Mouse (Mus musculus): ENCODE data around the gene Gm21976.

The Gm21976 gene

DNA sequence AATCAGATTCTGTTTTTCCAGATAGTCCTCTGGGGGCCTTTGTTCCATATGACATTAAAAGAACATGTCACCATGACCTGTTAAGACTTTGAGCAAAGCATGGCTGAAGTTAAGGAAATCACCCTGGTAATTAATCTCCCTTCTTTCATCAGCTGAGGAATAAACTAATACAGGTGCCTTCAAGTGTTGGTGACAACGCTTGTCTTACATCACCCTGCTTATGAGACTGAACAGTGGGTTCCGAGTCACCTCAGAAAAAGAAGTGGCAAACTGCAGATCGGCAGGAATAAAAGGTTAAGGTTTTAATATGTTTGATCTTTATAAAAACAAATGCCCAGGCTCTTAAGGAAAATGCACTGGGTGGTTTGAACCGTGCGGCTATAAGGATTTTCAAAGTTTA, at the start of gene Gm21976:
Gm21976 (plus strand) TSS at position 202 of the 400 bp plus-strand sequence.
- H3K36me3 ChIP-seq (ENCODE audit: insufficient read depth, low read length) = no peaks in the 10 kb centered on the region
- H3K4me1 ChIP-seq (replicated peaks; ENCODE audit: low read depth, low read length) = no peaks in the 10 kb centered on the region
- no peaks in the 10 kb centered on the region for H3K9me3 ChIP-seq (ENCODE audit: low read length)
- TF ChIP-seq CTCF (conservative IDR thresholded peaks at IDR 0.05; ENCODE audit: low read length) (no peak), NANOG (IDR thresholded peaks at IDR 0.05; ENCODE audit: borderline replicate concordance, low read length) (no peak), POU5F1 (IDR thresholded peaks at IDR 0.05; ENCODE audit: borderline replicate concordance, low read length) (no peak)
- H3K4me3 ChIP-seq (replicated peaks; ENCODE audit: low read length) = no peak within 1 kb of the TSS
- no peaks in the 10 kb centered on the region; the same call in 1 of the 2 replicates for H3K27me3 ChIP-seq (ENCODE audit: insufficient read depth, low read length)

DNA sequence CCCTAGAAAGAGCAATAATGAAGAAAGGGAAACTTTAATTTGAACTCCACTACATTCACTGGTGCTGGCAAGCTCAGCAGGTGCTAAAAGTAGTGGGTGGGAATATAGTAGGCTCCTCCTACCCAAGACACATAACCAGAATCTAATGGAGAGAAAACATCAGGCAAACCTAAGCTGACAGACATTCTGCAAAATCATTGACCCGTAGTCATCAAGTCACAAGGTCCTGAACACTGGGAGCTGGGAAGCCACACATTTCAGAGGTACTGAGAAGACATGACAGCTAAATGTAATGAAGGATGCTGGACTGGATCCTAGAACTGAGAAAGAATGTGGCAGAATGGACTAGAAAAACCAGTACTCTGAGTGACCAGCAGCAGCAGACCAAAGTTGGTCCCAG, 49.2 kb upstream of the Gm21976 start:
- no peak for TF ChIP-seq POU5F1 (IDR thresholded peaks at IDR 0.05; ENCODE audit: borderline replicate concordance, low read length)
- TF ChIP-seq CTCF (conservative IDR thresholded peaks at IDR 0.05; ENCODE audit: low read length) = no peak
- TF ChIP-seq NANOG (IDR thresholded peaks at IDR 0.05; ENCODE audit: borderline replicate concordance, low read length) = no peak
- H3K27me3 ChIP-seq (ENCODE audit: insufficient read depth, low read length) = 0 out of 2 replicates have a peak, but pooled peaks cover 4% of the 10 kb centered on the region
- no peak overlapping the region for H3K4me3 ChIP-seq (replicated peaks; ENCODE audit: low read length)
- H3K4me1 ChIP-seq (replicated peaks; ENCODE audit: low read depth, low read length) = no peaks in the 10 kb centered on the region
- H3K9me3 ChIP-seq (ENCODE audit: low read length) = no peaks in the 10 kb centered on the region
- no peaks in the 10 kb centered on the region for H3K36me3 ChIP-seq (ENCODE audit: insufficient read depth, low read length)

GRCm38 (mm10) chr13:98235451-98235850, 44.2 kb upstream of the Gm21976 start:
- Histone ChIP-seq H3K4me1 (replicated peaks; ENCODE audit: low read depth, low read length) (peaks cover 3% of the 10 kb centered on the region; the same call in 1 of the 2 replicates), H3K9me3 (ENCODE audit: low read length) (no peaks in the 10 kb centered on the region), H3K27me3 (ENCODE audit: insufficient read depth, low read length) (peaks cover 2% of the 10 kb centered on the region; the same call in 1 of the 2 replicates), H3K4me3 (replicated peaks; ENCODE audit: low read length) (no peak overlapping the region), H3K36me3 (ENCODE audit: insufficient read depth, low read length) (no peaks in the 10 kb centered on the region)
- TF ChIP-seq POU5F1 (IDR thresholded peaks at IDR 0.05; ENCODE audit: borderline replicate concordance, low read length) (no peak), NANOG (IDR thresholded peaks at IDR 0.05; ENCODE audit: borderline replicate concordance, low read length) (no peak), CTCF (conservative IDR thresholded peaks at IDR 0.05; ENCODE audit: low read length) (no peak)

DNA sequence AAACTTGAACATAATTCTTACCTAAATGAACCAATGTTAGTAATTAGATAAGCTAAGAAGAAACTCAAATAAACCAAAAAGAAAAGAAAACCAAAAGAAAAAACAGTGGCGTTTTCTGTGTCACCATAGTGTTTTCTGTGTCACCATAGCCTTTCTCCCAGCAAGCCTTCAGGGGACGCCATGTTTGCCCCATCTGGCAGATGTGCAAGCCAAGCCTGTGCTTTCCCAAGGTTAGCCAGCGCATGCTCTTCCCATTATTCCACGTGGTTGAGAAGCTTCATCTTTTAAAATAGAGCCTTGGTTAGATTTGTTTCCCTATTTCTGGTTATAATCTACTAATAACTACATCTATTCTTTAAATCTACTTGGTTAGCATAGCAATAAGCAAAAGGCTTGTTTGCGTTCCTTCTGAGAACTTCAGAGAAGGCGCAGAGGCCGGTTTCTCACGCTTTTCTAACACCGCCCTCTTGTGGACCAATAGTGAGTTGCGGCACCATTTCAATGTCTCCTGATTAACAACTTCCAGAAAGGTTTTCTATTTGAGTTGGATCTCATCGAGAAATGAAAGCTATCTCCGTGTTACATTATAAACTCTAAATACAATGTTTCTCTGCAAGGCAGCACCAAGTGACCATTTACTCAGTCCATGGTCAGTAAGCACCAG, 39.6 kb upstream of the Gm21976 start:
- H3K4me1 ChIP-seq (replicated peaks; ENCODE audit: low read depth, low read length) = peaks cover 3% of the 10 kb centered on the region; the same call in 1 of the 2 replicates
- no peaks in the 10 kb centered on the region; the same call in 1 of the 2 replicates for H3K27me3 ChIP-seq (ENCODE audit: insufficient read depth, low read length)
- H3K9me3 ChIP-seq (ENCODE audit: low read length) = no peaks in the 10 kb centered on the region
- TF ChIP-seq NANOG (IDR thresholded peaks at IDR 0.05; ENCODE audit: borderline replicate concordance, low read length) = no peak
- peak; percentile 90 for TF ChIP-seq CTCF (conservative IDR thresholded peaks at IDR 0.05; ENCODE audit: low read length)
- no peaks in the 10 kb centered on the region for H3K36me3 ChIP-seq (ENCODE audit: insufficient read depth, low read length)
- H3K4me3 ChIP-seq (replicated peaks; ENCODE audit: low read length) = no peak overlapping the region

DNA sequence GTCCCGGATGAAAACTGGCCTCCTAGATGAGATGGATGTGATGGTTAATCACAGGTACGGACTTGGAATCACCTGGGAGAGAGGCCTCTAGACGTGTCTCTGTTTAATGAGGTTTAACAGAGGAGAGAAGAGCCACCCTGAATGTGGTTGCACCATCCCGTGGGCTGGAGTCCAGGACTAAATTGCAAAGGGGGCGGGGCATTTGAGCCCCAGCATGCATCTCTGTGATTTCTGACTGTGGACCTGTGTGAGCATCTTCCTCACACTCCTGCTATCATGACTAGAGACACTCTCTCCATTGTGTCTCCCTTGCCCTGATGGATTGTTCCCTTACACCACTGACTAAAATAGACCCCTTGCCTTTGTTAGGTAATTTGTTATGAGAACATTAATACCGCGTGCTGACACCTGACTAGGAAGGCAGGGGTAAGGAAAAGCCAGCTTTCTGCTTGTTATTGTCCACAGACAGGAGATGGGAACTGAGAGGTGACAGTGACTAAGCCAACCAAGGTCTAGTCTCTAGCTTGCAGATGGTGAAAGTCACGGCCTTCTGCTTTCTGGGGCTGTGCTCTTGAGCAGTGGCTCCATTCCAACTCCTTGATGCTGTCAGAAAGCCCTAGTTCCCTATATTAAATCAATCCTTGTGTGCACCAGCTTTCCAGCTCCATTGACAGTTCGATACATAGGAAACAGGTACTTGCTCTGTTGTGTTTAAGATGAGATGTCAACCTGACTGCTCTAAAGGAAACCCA, 38.0 kb upstream of the Gm21976 start:
- TF ChIP-seq CTCF (conservative IDR thresholded peaks at IDR 0.05; ENCODE audit: low read length) (no peak), NANOG (IDR thresholded peaks at IDR 0.05; ENCODE audit: borderline replicate concordance, low read length) (no peak), POU5F1 (IDR thresholded peaks at IDR 0.05; ENCODE audit: borderline replicate concordance, low read length) (no peak)
- Histone ChIP-seq H3K36me3 (ENCODE audit: insufficient read depth, low read length) (peaks cover 6% of the 10 kb centered on the region; the same call in 1 of the 2 replicates), H3K4me3 (replicated peaks; ENCODE audit: low read length) (no peak overlapping the region), H3K9me3 (ENCODE audit: low read length) (no peaks in the 10 kb centered on the region), H3K27me3 (ENCODE audit: insufficient read depth, low read length) (no peaks in the 10 kb centered on the region; the same call in 1 of the 2 replicates), H3K4me1 (replicated peaks; ENCODE audit: low read depth, low read length) (peaks cover 3% of the 10 kb centered on the region; the same call in 1 of the 2 replicates)

DNA sequence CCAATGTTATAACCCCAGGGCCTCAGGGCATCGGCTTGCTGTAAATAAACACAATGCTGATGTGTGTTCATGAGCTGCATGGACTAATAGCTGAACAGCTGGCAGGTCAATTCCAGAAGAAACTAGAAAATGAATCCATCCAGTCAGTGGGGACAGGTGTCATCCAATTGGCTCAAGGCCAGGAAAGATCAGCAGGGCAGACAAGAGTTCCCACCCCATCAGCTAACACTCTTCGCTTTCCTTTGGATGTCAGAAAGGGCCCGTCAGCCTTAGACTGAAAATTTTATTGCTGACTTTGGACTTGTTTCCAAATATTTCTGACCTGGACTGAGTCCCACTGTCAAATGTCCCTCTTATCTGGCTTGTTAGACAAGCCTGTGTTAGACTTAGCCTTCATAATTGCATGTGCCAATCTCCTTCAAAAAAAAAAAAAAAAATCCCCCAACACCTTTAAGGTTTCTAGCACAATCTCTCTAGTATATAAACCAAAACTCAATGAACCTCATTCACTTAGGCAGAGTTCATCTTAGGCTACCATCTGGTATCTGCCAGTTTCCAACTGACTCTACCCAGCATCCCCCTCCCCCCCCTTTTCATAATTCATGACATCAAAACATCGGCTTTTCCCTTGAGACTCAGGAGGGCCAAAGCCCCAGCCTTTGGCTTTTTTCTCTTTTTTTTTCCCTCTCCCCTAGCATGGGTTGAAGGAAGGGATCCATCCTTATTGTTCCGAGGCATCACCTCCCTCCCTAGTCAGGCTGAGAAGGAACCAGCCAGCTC, 34.9 kb upstream of the Gm21976 start:
- TF ChIP-seq CTCF (conservative IDR thresholded peaks at IDR 0.05; ENCODE audit: low read length) (no peak), NANOG (IDR thresholded peaks at IDR 0.05; ENCODE audit: borderline replicate concordance, low read length) (no peak), POU5F1 (IDR thresholded peaks at IDR 0.05; ENCODE audit: borderline replicate concordance, low read length) (no peak)
- Histone ChIP-seq H3K27me3 (ENCODE audit: insufficient read depth, low read length) (no peaks in the 10 kb centered on the region), H3K4me1 (replicated peaks; ENCODE audit: low read depth, low read length) (peaks cover 7% of the 10 kb centered on the region), H3K9me3 (ENCODE audit: low read length) (no peaks in the 10 kb centered on the region), H3K36me3 (ENCODE audit: insufficient read depth, low read length) (peaks cover 34% of the 10 kb centered on the region), H3K4me3 (replicated peaks; ENCODE audit: low read length) (no peak overlapping the region)

DNA sequence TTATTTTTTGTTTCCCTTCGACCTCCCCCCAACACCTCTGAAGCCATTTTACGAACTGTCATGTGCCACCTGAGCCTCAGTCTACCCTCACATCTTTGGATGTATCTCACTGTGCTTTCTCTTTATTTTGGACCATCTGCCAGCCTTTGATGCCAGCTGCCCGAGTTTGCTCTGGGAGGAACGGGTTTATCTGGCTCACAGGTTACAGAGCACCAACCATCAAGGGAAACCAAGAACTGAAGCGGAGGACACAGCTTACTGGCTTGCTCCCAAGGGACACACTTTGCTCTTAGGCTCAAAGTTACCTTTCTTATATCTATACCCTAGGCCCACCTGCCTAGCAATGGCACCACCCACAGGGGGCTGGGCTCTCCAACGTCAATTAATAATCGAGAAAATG, 34.3 kb upstream of the Gm21976 start:
- H3K9me3 ChIP-seq (ENCODE audit: low read length) = no peaks in the 10 kb centered on the region
- no peaks in the 10 kb centered on the region for H3K27me3 ChIP-seq (ENCODE audit: insufficient read depth, low read length)
- peaks cover 41% of the 10 kb centered on the region for H3K36me3 ChIP-seq (ENCODE audit: insufficient read depth, low read length)
- peaks cover 10% of the 10 kb centered on the region; the same call in 1 of the 2 replicates for H3K4me1 ChIP-seq (replicated peaks; ENCODE audit: low read depth, low read length)
- no peak overlapping the region for H3K4me3 ChIP-seq (replicated peaks; ENCODE audit: low read length)
- TF ChIP-seq POU5F1 (IDR thresholded peaks at IDR 0.05; ENCODE audit: borderline replicate concordance, low read length) (no peak), NANOG (IDR thresholded peaks at IDR 0.05; ENCODE audit: borderline replicate concordance, low read length) (no peak), CTCF (conservative IDR thresholded peaks at IDR 0.05; ENCODE audit: low read length) (no peak)

GRCm38 (mm10) chr13:98249594-98249993, 30.1 kb upstream of the Gm21976 start:
- Histone ChIP-seq H3K27me3 (ENCODE audit: insufficient read depth, low read length) (no peaks in the 10 kb centered on the region), H3K4me3 (replicated peaks; ENCODE audit: low read length) (no peak overlapping the region), H3K9me3 (ENCODE audit: low read length) (no peaks in the 10 kb centered on the region), H3K36me3 (ENCODE audit: insufficient read depth, low read length) (peaks cover 81% of the 10 kb centered on the region), H3K4me1 (replicated peaks; ENCODE audit: low read depth, low read length) (peaks cover 24% of the 10 kb centered on the region)
- TF ChIP-seq NANOG (IDR thresholded peaks at IDR 0.05; ENCODE audit: borderline replicate concordance, low read length) (no peak), POU5F1 (IDR thresholded peaks at IDR 0.05; ENCODE audit: borderline replicate concordance, low read length) (no peak), CTCF (conservative IDR thresholded peaks at IDR 0.05; ENCODE audit: low read length) (no peak)
